Comparison of ENCODE assay signal across 13 mouse cellular contexts in genomic region chr6:115909052-115909451, GRCm38 (mm10). TPM values are rescaled to one million over a fixed set of nuclear protein-coding genes. Genes with fewer than 3 reads are reported as not detected.
A peak's percentile ranks its signal among the peaks of the same experiment; 100 is the strongest.
DNase-seq lines count a peak whose midpoint lies in the region; ATAC-seq and TF ChIP-seq lines count a peak whose summit lies in the region.
"Had no signal": no experiment of that assay in that cellular context is flagged by ENCODE, and none has a peak within 500 bp of the region (broad histone marks: within the 10 kb centered on the region; RNA-seq: fewer than 3 reads in every experiment).

No protein-coding gene starts in this region.

- H3K4me3 ChIP-seq in gastrocnemius, adult 2 months: no peak overlapping the region
- H3K4me3 ChIP-seq in kidney, postnatal 0 days (replicated peaks; ENCODE audit: low read depth, low read length): no peak overlapping the region
- no peak overlapping the region for H3K4me3 ChIP-seq in liver, postnatal 0 days (ENCODE audit: low read depth, low read length)

- no peak for TF ChIP-seq CTCF in gastrocnemius, adult 2 months (IDR thresholded peaks at IDR 0.05)
- TF ChIP-seq CTCF in kidney, postnatal 0 days (IDR thresholded peaks at IDR 0.05; ENCODE audit: low read depth): no peak
- no peak for TF ChIP-seq CTCF in liver, postnatal 0 days (IDR thresholded peaks at IDR 0.05; ENCODE audit: low read depth)

- no peak overlapping the region for H3K9ac ChIP-seq in kidney, postnatal 0 days (ENCODE audit: low read depth, low read length)
- no peak overlapping the region for H3K9ac ChIP-seq in liver, postnatal 0 days (replicated peaks)

- TF ChIP-seq EP300 in liver, postnatal 0 days (IDR thresholded peaks at IDR 0.05; ENCODE audit: low read depth): no peak

- H3K9me3 ChIP-seq in kidney, postnatal 0 days (replicated peaks; ENCODE audit: low read length): no peaks in the 10 kb centered on the region
- H3K9me3 ChIP-seq in liver, postnatal 0 days (ENCODE audit: low read length): no peaks in the 10 kb centered on the region

- intact Hi-C loops in gastrocnemius, adult 2 months (cut with DNase I): no loop called here
- intact Hi-C loops in left cerebral cortex, postnatal 14 days (cut with DNase I): no loop called here

- whole genome bisulfite sequencing in kidney, postnatal 0 days: 74% methylated on average over 3 of the region's 3 CpGs
- 39% methylated on average over 3 of the region's 3 CpGs for WGBS in liver, postnatal 0 days (ENCODE audit: insufficient replicate concordance)

- ATAC-seq in kidney, postnatal 0 days (replicated peaks; ENCODE audit: low FRiP score, low read depth): no peak
- ATAC-seq in liver, postnatal 0 days: no peak; the same call in 1 of the 2 replicates
- no peak for ATAC-seq in CD4-positive, CD25-positive, alpha-beta regulatory T cell, adult 4 months
- ATAC-seq: hindbrain, postnatal 0 days had no signal

- peak; percentile 14 for DNase-seq in gastrocnemius, adult 2 months
- no peak for DNase-seq in gastrocnemius, postnatal 10 days
- no peak for DNase-seq in kidney, postnatal 0 days (ENCODE audit: low spot score)
- DNase-seq in kidney, adult 18-20 months: no peak
- peak; percentile 48 to 50 for DNase-seq in B cell, adult 2 months
- DNase-seq in liver, postnatal 0 days: no peak
- no peak for DNase-seq in left cerebral cortex, postnatal 14 days (ENCODE audit: low spot score in 2 of 2)
- DNase-seq: layer of hippocampus, adult 9-11 months; right cerebral cortex, adult 18-20 months had no signal

- no peak overlapping the region for H3K4me2 ChIP-seq in kidney, postnatal 0 days (ENCODE audit: low read length)
- no peak overlapping the region for H3K4me2 ChIP-seq in liver, postnatal 0 days (ENCODE audit: low read depth, low read length)

- no peaks in the 10 kb centered on the region for H3K27me3 ChIP-seq in kidney, postnatal 0 days (ENCODE audit: insufficient read depth, low read length)
- no peaks in the 10 kb centered on the region for H3K27me3 ChIP-seq in liver, postnatal 0 days (ENCODE audit: insufficient read depth, low read length)

- H3K36me3 ChIP-seq in kidney, postnatal 0 days (ENCODE audit: insufficient read depth, low read length): 0 out of 2 replicates have a peak, but pooled peaks cover 2% of the 10 kb centered on the region
- no peaks in the 10 kb centered on the region for H3K36me3 ChIP-seq in liver, postnatal 0 days (replicated peaks; ENCODE audit: insufficient read depth, low read length)

- peaks cover 16% of the 10 kb centered on the region for H3K4me1 ChIP-seq in kidney, postnatal 0 days (replicated peaks; ENCODE audit: insufficient read depth, low read length)
- peaks cover 30% of the 10 kb centered on the region for H3K4me1 ChIP-seq in liver, postnatal 0 days (ENCODE audit: insufficient read depth)

- H3K27ac ChIP-seq in gastrocnemius, adult 2 months: peak overlapping the region; percentile 76
- H3K27ac ChIP-seq in kidney, postnatal 0 days: peak overlapping the region; percentile 38
- H3K27ac ChIP-seq in liver, postnatal 0 days (ENCODE audit: low read depth): peak overlapping the region; percentile 39; the same call in 1 of the 2 replicates
- H3K27ac ChIP-seq: hindbrain, postnatal 0 days had no signal

RNA-seq across cellular contexts. Expression of gene Rho, which starts 22.5 kb away (rescaled TPM):
- under 1 TPM in 1 of 2 experiments, not detected in 1; 0.06 TPM for total RNA-seq in gastrocnemius, adult 2 months (2021)
- under 1 TPM; 0.19 to 0.32 TPM for total RNA-seq in gastrocnemius, postnatal 10 days (2021)
- polyA plus RNA-seq in kidney, postnatal 0 days (2015; fragmentation: Nextera tagmentation; extraction: Ambion mirVana): not detected in 2 replicates
- polyA plus RNA-seq in liver, postnatal 0 days (2015; fragmentation: Nextera tagmentation; extraction: Ambion mirVana): not detected in 2 replicates
- total RNA-seq in left cerebral cortex, postnatal 14 days (2021): under 1 TPM; 0.25 to 0.64 TPM
- not detected for polyA plus RNA-seq in CD4-positive, CD25-positive, alpha-beta regulatory T cell, adult 4 months (2017; shearing (Covaris generic))

RNA-seq across cellular contexts. Expression of gene H1foo, which starts 35.7 kb away (rescaled TPM):
- total RNA-seq in gastrocnemius, adult 2 months (2021): not detected
- total RNA-seq in gastrocnemius, postnatal 10 days (2021): not detected
- not detected in 2 replicates for polyA plus RNA-seq in kidney, postnatal 0 days (2015; fragmentation: Nextera tagmentation; extraction: Ambion mirVana)
- not detected in 2 replicates for polyA plus RNA-seq in liver, postnatal 0 days (2015; fragmentation: Nextera tagmentation; extraction: Ambion mirVana)
- total RNA-seq in left cerebral cortex, postnatal 14 days (2021): not detected
- not detected for polyA plus RNA-seq in CD4-positive, CD25-positive, alpha-beta regulatory T cell, adult 4 months (2017; shearing (Covaris generic))
- polyA plus RNA-seq: cortical plate, adult 2 months; hindbrain, postnatal 0 days; limb, embryonic 14.5 days had no signal

RNA-seq across cellular contexts. Expression of gene Ift122, which starts 55.8 kb away (rescaled TPM):
- 1 to 10 TPM; 4.9 to 5.1 TPM for total RNA-seq in gastrocnemius, adult 2 months (2021)
- total RNA-seq in gastrocnemius, postnatal 10 days (2021): 10 to 100 TPM; 19.3 to 21.9 TPM
- polyA plus RNA-seq in kidney, postnatal 0 days (2015; fragmentation: Nextera tagmentation; extraction: Ambion mirVana): 14.9 and 20.6 TPM in 2 replicates
- polyA plus RNA-seq in liver, postnatal 0 days (2015; fragmentation: Nextera tagmentation; extraction: Ambion mirVana): 1.2 and 1.6 TPM in 2 replicates
- 10 to 100 TPM; 31.6 to 35.1 TPM for total RNA-seq in left cerebral cortex, postnatal 14 days (2021)
- polyA plus RNA-seq in CD4-positive, CD25-positive, alpha-beta regulatory T cell, adult 4 months (2017; shearing (Covaris generic)): 1 to 10 TPM; 1.7 to 5.1 TPM

RNA-seq across cellular contexts. Expression of gene Mbd4, which starts 55.9 kb away (rescaled TPM):
- under 1 TPM; 0.75 to 0.77 TPM for total RNA-seq in gastrocnemius, adult 2 months (2021)
- total RNA-seq in gastrocnemius, postnatal 10 days (2021): 1 to 10 TPM; 2.3 to 3.7 TPM
- 10.9 TPM in 2 replicates for polyA plus RNA-seq in kidney, postnatal 0 days (2015; fragmentation: Nextera tagmentation; extraction: Ambion mirVana)
- 4.1 and 4.6 TPM in 2 replicates for polyA plus RNA-seq in liver, postnatal 0 days (2015; fragmentation: Nextera tagmentation; extraction: Ambion mirVana)
- total RNA-seq in left cerebral cortex, postnatal 14 days (2021): 1 to 10 TPM; 7.4 to 8.1 TPM
- polyA plus RNA-seq in CD4-positive, CD25-positive, alpha-beta regulatory T cell, adult 4 months (2017; shearing (Covaris generic)): 10 to 100 TPM in 1 of 2 experiments, 1 to 10 TPM in 1; 9.8 to 14.9 TPM

Comparison
In these comparisons a context has a peak if more than half of its experiments do, and no peak if none do; other contexts are left out.
1. DNase-seq: peak in gastrocnemius, adult 2 months (single experiment) and B cell, adult 2 months (2 of 2); none in gastrocnemius, postnatal 10 days (single experiment), kidney, postnatal 0 days (single experiment), kidney, adult 18-20 months (single experiment), liver, postnatal 0 days (single experiment) and left cerebral cortex, postnatal 14 days (0 of 2).
2. Peak in every context shown above with its lines, with median percentiles within 50 percentile points of each other: H3K27ac ChIP-seq.